Mouse (Mus musculus) small intestine, adult 2 months (tissue): ENCODE data around the gene Bloc1s5.

Experiments
- CTCF ChIP-seq: fragments of 200-500 bp; IDR thresholded peaks from 2 replicates; pipeline ENCODE4 v1.5.1; 2012; ENCODE audit warnings: low read depth, mild to moderate bottlenecking, control low read depth, inconsistent platforms, low read length, moderate library complexity, mixed read lengths; ENCODE audit not compliant: insufficient replicate concordance, insufficient read length; ENCODE audit errors: extremely low read depth
- POLR2A ChIP-seq: fragments of 200-500 bp; IDR thresholded peaks from 2 replicates; pipeline ENCODE4 v1.6.1; 2012; ENCODE audit warnings: low read depth, mild to moderate bottlenecking, control low read depth, inconsistent platforms, low read length, moderate library complexity

DNA sequence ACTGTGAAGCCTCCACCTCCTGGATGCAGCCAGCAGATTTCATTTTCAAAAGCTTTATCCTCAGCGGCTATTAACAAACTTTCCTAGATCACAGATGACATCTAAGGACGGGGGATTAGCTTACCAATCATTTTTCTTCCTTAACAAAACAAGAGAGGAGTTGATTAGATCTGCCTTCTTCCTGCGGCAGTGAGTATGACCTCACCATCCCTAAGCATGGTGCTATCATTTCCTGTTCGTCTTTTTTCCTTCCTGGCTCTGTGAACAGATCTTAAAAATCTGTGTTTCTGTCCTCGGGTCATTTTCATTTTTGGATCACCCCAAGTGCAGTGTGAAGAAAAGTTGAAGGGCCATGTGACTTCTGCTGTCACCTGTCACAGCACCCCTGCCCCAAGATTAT is 20.6 kb downstream of the Bloc1s5 start:
- no peak for TF ChIP-seq POLR2A
- TF ChIP-seq CTCF, result no peak
